Mouse (Mus musculus) urinary bladder, postnatal 36 days (tissue): ENCODE data around the gene Itga6.

Experiments
- DNase-seq, 2 experiments: peaks; one replicate each; pipeline ENCODE4 v3.0.0; 2022; ENCODE audit warnings: low spot score in 2 of 2, mixed read lengths in 1 of 2

Itga6 gene

DNA sequence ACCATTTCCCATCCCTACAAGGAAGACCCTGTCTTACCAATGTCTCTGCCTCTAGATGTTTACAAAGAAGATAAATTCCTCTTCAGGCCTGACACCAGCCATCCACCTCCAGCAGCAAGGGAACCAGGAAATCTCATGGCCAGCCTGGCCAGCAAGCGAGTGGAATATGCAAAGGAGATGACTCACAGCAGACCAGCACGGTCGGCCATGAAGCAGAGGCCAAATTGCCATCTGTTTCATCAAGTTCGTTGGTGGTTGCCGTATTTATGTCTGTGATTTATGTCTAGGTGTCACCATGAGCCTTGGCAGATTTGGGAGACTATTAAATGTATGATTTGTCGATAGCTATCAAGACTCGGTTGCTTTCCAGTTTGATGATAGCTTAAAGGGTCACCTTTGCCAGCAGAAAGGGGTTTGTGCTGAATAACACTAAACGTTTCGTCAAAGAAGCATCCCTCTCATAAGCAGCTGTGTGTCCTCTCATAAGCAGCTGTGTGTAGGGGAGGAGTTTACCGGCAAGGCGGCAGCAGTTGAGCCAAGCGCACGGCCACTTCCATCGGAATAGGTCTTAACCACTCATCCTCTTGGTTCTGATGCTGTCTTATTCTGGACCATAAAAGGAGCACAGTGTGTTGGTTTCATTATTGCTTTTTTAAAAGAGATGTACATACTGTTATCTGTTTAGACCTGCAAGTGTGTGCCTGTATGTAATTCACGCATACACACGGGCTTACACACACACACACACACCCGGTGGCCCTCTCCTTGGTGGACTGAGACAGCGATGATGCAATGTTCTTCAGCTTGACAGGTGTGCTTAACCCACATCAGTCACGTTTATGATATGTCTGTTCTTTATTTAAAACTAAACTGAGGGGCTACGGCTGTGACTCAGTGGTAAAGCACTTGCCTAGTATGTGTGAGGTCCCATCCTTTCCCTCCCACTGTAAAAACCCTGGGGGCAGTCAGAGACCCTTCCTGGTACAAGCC lies 14.5 kb upstream of the Itga6 start:
- no peak for DNase-seq

DNA sequence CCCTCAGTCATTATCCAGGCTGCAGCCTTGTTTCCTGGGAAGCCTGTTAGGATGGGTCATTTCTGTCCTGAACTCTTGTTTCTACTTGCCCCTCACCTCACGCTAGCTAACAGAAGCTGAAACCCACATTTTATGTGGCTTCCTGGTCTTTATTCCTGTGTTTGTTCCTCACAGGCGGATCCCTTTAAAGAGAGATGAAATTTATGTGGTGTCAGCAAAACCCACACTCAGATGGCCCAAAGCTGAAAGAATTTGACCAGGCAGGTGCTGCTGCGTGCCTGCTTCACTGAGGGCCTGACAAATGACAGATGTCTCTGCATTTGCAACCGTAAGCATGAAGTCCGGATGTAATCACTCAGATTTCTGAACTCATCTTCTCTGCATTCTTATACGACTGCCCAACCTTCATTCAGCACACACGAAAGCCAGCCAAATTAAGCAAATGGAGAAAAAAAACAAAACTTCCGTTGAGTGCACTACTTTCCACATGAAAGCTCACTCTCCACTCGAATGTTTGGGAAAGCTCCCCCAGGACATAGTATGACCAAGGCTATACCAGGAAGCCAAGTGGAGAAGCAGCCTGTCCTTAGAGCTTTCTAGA lies 10.5 kb upstream of the Itga6 start:
- DNase-seq: no peak

DNA sequence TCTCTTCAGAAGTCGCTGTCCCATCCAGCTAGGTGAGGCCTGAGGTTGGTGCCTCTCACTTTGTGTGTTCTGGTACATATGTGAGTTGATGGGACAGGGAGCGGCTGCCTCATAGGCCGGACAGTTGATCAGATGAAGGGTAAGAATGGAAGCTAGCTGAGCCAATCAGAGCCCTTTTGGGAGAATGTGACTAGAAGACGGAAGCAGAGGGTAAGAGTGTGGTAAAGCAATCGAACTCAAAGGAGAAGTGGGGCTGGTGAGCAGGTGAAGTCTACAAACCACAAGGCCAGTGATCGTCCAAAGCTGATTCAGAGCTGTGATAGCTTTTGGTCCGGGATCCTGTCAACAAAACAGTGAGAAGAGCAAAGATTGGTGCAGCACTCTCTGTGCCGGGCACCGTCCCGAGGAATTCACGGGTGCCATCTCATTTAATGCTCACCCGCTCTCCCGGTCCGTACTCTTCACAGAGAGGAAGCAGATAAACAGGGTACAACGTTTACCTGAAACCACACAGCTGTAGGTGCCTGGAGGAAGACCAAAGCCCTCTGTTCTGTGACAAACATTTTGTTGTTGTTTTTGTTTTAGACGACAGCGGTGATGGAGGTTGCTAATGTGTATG lies 9.8 kb upstream of the Itga6 start:
- no peak for DNase-seq

DNA sequence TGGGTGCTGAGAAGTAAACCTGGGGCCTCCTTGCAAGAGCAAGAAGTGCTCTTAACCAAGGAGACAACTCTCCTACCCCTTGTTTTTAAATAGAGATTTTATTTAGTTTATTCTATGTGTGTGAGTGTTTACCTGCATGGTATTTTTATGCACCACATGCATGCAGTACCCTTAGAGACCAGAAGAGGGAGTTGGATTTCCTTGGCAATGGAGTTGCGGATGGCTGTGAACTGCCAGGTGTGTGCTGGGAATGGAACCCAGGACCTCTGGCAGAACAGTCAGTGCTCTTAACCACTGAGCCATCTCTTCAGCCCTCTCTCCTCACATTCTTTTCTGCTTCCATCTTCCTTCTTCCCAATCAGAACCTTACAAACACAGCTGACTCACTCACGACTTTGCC lies 9.2 kb upstream of the Itga6 start:
- DNase-seq: no peak

DNA sequence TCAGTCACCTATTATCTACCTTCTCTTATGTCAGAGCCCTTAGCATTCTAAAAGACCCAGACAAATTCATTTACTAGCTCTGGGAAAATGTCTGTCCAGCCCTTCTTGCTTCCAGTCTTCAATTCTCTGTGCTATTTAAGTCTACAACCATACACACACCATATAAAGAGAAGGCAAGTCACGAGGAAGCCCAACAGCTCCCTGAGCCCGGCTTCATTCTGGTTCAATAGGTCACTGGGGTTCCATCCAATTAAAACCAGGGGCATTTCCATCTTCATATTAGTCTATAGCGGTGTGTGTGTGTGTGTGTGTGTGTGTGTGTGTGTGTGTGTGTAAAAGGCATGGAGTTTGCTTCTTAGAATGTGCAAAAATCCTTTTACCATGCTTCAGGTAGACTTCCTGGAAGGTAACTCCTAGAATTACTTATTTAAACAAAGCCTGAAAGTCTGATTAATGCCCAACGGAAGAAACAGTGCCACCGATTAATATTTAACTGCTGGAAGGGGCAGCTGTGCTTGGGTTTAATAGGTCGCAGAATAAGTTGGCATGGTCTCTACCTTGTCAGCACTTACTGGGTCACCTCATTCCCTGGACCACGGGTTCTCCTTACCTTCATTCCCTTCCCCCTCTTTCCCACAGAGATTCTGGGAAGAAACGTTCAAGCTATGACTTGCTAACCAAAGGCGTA lies 6.1 kb upstream of the Itga6 start:
- DNase-seq: no peak

DNA sequence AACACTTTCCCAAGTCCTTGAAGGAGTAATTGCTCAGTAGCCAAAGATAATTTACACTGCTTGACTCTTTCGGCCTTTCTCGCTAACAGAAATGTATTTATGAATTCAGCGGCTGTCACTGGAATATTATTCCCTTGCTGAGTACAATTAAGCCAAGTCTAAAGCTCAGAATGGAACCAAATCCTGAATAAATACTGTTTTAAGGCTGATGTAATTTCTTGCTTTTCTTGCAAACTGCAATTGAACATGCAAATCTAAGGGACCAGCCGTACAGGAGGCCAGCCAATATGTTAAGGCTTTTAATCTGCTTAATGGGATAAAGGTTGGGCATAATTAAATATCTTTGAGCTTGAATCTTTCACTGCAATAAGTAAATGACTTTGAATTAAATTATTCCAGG lies 2.9 kb upstream of the Itga6 start:
- no peak for DNase-seq

DNA sequence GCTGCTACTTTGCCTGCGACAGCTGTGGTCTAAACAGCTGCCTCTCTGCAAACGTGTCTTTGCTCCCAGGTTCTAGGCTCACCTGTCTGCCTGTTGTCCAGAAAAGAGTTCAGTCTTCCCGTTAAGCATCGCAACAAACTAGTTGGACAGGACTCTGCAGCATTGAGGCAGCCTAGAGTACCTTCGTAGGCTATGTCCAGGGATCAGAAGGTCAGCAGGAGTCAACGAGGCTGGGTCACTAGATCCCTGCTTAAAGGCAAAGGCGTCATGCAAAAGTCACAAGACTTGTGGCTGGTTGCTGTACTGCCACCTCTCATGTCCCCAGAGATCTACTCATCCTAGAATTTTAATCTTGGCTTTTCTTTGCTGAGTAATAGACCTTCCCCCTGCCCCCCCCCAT lies 2.0 kb upstream of the Itga6 start:
- no peak for DNase-seq

DNA sequence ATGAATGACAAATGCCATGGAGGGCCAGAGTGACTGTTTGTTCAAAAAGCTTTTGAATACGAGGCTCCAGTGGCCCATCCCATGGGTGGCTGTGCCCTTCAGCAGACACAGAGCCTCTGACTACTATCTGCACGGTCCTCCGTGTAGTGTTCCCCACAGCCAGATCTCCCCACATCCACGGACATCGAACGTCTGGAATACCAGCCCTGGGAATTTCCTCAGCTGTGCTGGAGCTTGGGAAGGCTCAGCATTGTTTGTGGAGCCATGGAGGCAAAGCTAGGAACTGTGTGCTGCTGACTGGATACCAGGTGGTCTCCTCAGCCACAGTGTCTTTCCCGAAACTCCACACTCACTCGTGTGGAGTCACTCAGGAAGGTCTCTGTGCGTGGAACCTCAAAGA lies 1.1 kb upstream of the Itga6 start:
- DNase-seq: no peak

DNA sequence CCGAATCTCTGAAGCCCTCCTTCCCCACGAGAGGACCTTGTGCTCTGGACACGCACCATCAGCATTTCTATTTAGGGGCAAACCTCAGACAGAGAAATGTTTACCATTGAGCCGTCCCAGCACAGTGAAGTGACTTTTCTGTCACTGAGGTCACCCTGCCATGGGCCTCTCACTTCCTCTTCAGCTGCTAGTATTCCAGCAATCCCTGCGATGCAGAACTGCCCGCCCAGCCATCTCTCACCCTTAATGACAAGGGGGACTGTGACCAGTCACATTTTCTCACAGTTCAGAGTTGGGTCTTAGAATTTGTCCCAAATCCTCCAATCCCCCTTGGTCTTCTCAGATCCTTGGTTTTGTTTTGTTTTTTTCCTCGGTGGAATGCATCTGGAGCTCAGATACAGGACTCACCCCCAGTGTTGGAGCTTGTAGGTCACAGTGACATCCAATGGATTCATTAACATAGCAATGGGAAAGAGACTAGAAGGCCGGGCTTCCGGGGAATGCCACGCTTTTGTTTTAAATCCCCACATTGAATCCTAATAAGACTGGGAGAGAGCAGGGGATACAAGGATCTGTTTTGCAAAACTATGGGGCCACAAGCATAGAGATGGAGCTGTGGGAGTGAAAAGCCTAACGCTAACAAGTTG lies 432 bp upstream of the Itga6 start:
- DNase-seq: no peak

DNA sequence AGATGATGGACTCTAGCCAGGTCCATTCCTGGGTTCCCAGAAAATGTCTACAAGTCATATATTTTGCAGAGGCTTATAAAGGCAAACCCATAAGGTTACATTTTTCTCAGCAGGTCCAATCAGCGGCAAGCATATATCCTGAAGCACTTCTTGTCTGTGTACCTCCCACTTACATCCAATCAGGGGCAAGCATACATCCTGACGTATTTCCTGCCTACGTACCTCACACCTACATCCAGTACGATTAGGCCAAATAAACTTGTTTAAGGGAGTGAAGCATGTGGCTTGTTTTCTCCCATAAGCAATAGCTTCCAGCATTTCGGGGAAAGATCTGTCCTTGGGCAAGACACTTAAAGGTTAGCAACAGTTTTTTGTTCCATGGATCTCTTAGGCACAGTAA lies 3.0 kb downstream of the Itga6 start:
- no peak for DNase-seq

DNA sequence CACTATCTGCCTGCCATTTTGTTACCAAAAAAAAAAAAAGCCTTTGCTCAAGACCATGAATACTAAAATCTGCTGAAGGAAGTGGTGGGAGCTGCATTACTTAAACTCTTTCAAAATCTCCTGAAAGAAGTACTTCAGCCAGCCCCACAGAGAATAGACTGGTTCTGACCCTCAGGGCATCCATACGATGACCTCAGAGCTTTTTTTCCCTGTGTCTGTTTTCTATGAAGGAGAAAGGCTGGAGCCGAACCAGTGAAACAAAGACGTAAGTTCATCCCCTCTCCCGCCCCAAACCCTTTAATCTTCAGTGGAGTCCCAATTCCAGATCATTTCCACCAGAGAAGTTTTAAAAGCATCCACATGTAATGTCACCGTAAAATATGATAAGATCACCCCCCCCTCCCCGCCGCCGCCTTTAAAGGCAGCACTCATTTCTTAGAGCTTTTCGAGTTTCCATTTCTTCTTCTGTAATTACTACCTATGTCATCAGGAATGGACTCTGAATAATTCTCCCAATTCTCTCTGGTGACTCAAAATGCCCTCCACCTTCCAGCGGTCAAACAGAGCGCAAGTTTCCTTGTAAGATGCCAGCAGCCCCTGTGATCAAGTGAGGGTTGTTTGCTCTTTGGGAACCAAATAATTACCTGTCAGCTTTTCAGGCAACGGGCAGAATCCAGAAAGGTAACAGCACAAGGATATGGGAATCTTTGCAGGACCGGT lies 4.1 kb downstream of the Itga6 start:
- no peak for DNase-seq

DNA sequence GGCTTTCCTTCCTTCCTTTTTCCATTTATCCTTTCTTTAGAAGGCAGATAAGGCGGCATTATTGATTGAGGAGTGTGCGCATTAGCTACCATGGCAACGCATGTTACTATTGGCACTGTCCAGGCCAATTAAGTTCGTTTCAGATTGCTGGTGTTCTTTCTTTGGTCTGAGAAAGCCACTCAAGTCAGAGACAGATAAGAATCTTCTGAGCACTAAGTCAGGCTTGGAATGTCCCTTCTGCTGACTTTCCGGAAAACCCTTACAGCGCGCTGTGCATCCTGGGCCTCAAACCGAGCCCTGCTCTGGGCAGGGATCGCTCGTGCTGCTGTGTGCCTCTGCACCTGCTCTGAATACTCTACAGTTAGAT lies 4.7 kb downstream of the Itga6 start:
- no peak for DNase-seq

DNA sequence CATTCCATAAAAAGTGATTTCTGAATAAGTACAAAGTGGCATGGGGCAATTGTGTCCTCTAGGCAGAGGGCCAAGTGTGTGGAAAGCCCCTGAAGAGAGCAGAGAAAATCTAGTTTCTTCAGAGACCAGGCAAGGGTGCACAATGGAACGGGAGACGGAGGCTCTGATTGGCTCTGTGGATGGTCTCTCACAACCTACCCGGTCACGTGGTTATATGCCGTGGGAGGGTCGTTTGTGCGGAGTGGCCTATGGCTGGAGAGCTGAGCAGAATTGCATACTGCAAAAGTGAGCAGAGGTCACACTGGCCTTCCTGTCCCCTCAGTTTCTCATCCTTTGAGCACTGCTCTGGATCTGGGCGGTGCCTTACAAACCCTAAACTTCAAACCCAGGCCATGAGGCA lies 5.9 kb downstream of the Itga6 start:
- peak in 1 of 2 experiments; percentile 30 for DNase-seq

DNA sequence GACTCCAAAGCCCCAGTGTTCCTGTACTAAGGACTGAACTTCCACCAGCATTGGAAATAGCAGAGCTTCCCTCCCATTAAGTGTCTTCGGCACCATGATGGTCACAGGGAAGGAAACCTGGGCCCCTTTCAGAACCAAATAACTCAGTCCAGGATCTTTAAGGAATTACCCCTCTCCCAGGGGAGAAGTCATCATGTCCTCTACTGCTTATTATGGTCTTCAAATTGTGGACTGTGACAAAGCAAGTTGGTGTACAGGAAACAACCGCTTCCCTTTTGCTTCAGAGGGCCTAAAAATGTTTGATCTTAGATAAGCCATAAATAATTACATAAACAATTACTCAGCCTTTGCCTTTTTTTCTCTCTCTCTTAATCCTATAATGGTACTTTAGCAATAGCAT lies 6.4 kb downstream of the Itga6 start:
- no peak for DNase-seq

DNA sequence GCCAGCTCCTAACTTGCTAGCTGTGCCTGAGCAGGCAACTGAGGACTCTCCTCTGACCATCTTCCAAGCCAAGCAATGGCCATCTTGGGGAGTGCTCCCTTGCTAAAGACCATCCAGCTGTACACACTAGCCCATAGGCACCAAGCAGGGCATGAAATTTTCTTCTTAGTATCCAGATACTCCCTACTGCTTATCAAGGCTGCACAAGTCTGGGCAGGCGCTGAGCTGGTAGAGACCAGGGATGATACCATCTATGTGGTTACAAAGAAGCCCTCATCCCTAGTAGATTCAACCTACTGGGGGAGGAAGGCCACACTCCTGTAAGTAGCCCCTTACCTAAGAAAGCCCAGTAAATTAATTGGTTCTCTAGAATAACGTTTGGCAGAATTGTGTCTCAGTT lies 7.0 kb downstream of the Itga6 start:
- DNase-seq: no peak

DNA sequence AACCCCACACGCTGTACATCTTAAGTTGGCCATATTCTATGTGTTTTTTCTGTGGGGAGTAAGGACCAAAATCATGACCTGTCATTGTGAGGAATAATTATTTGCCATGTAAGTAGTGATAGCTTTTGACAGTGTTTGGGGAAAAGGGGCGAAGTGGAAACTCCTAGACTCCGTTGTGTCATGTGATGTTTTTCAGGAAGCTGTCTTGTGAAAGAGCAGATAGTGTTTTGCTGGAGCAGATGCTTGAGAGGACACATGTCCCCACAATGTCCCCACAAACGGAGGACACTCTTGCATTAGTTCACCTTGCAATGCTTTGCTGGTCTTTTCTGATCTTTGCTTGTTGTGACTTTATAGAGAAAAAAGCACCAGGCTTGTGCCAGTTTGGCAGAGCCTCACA lies 7.7 kb downstream of the Itga6 start:
- no peak for DNase-seq

DNA sequence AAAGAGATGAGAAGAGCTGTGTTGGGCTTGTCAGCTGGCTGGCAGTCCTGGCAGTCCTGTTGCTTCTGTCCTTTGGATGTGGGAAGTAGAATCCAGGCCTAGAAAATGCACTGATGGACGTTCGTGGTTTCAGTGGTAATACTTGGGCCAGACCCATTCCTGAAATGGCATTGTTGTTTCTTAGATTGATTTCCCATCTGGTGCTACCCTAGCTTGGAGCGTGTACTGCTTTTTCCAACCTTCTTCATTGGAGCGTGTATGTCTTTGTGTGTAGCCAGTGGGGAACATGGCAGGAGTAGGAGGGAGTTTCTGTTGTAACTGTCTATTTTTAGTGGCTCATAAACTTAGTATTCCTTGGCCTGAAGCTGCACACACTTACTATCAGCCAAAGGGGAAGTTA lies 10.3 kb downstream of the Itga6 start:
- no peak for DNase-seq

DNA sequence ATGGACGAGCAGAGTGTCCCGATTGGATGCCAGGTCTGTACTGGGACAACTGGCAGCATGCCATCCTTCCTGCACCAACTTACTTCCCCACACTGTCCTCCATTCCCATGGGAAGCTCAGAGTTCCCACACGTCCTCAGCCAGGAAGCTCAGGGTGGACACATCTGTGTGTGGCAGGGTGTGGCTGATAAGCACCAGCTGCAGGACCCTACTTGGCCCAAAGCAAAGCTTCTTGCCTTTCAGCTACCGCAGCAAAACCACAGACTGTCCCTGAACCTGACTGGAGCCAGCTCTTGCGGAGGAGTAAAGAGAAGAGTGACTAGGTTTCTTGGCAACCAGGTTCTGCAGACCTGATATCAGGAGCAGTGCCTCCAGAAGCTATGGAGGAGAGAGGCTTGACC lies 11.7 kb downstream of the Itga6 start:
- peak; percentile 10 to 20 for DNase-seq

DNA sequence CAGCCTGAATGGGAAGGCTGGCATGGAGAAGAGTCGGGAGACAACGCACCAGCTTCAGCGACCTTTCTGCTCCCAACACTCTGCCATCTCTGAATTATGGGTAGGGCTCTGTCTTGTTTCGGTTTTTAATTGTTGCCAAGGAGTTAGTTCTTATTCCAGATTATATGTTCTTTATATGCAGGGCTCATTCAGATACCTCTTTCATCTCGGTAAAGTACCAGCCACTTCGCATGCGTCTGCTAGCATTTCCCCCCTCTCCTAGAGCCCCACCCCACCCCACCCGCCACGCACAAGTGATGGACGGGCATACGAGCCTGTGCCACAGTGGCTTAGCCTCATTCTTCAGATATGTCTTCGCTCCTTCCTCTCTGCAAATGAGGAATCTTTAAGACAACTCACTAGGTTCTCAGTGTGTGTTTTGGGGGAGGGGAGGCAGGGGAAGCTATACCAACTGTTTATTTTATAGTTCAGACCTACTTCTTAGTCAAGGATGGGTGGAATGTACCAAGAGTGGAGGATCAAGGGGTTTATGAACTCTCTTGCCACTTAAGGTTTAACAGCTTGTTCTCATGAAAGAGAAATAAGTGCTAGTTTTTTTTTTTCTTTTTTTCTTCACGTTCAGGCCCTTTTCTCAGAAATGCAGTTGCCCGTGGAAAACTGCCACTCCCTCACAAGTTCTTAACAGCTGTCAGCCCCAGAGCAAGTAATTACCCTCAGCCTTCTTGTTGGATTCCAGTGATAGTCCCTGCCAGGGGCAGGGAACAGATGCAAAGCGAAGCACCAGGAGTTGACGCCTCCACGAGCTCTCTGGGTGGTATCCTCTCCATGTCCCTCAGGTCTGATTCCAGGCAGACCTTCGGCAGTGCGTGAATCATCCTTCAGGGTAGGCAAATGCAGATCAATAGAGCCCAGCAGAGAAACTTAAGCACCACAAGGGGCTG lies 13.4 kb downstream of the Itga6 start:
- no peak for DNase-seq

DNA sequence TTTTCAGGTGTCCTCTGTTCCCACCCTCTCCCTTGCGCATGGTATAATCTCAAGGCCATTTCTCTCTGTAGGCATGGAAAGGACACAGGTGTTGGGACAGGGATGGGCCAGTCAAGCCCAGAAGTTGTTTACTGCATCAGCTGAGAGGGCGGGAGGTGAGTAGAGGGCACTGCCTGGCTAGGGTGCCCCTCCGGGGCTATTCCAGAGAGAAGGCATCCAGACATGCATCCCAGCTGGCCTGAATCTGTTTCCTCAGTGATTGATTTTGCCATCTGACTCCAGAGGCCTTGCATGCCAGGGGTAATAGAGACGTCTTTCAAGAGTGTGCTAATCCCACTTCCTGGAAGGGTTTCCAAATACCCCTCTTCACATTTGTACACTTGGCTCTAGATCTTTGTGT lies 14.7 kb downstream of the Itga6 start:
- DNase-seq: no peak
